Mouse (Mus musculus): ENCODE measurements around the gene Cox14.

- TF ChIP-seq POLR2A (IDR thresholded peaks at IDR 0.05; ENCODE audit: control insufficient read depth, extremely low read depth, insufficient read depth, low read length, poor library complexity) = no peak
- no peak for TF ChIP-seq CTCF (IDR thresholded peaks at IDR 0.05; ENCODE audit: borderline replicate concordance, control insufficient read depth, extremely low read depth, insufficient read depth, low read length, poor library complexity)
These were observed 48.3 kb upstream of the Cox14 start for GRCm38 (mm10) chr15:99677089-99677488.

Data from thymus, adult 2 months (tissue).